Mouse (Mus musculus) forebrain, embryonic 14.5 days (tissue): ENCODE data around the gene Retreg2. TPM values are rescaled to one million over a fixed set of nuclear protein-coding genes. Genes with fewer than 3 reads are reported as not detected.

Experiments
- ATAC-seq: fragments of 200-750 bp; cut with Nextera tagmentation; 2 replicates; pipeline ENCODE4 v1.8.0; 2017; ENCODE audit warnings: mild to moderate bottlenecking, moderate library complexity
- DNase-seq: peaks from one replicate; pipeline ENCODE4 v3.0.0-alpha.2; 2015; ENCODE audit warnings: low spot score
- H3K27ac ChIP-seq: fragments of 300-500 bp; sonication (generic); 2 replicates; pipeline ENCODE4 v1.5.1; 2014; ENCODE audit warnings: low read depth, mild to moderate bottlenecking, control low read depth, low read length, moderate library complexity
- H3K27me3 ChIP-seq: fragments of 300-500 bp; sonication (generic); replicated peaks from 2 replicates; pipeline ENCODE4 v1.6.1; 2014; ENCODE audit warnings: low read length, control low read depth, mixed read lengths; ENCODE audit not compliant: control insufficient read depth, insufficient read depth
- H3K36me3 ChIP-seq: fragments of 300-500 bp; sonication (generic); 2 replicates; pipeline ENCODE4 v1.6.1; 2014; ENCODE audit warnings: low read length, control low read depth; ENCODE audit not compliant: control insufficient read depth, insufficient read depth
- H3K4me1 ChIP-seq: fragments of 300-500 bp; sonication (generic); 2 replicates; pipeline ENCODE4 v1.6.1; 2014; ENCODE audit warnings: antibody characterized with exemption, low read length, control low read depth; ENCODE audit not compliant: control insufficient read depth, insufficient read depth
- H3K4me2 ChIP-seq: fragments of 300-500 bp; sonication (generic); 2 replicates; pipeline ENCODE4 v1.6.1; 2014; ENCODE audit warnings: mild to moderate bottlenecking, control low read depth, low read length
- H3K4me3 ChIP-seq: fragments of 300-500 bp; sonication (generic); 2 replicates; pipeline ENCODE4 v1.5.1; 2014; ENCODE audit warnings: low read depth, low read length, control low read depth
- H3K9ac ChIP-seq: fragments of 300-500 bp; sonication (generic); 2 replicates; pipeline ENCODE4 v1.6.1; 2014; ENCODE audit warnings: mild to moderate bottlenecking, low read length, control low read depth, moderate library complexity
- H3K9me3 ChIP-seq: fragments of 300-500 bp; sonication (generic); replicated peaks from 2 replicates; pipeline ENCODE4 v1.6.1; 2016; ENCODE audit warnings: low read length, control low read depth, mixed read lengths; ENCODE audit not compliant: control insufficient read depth
- WGBS: fragments of 180-500 bp; shearing (Covaris S2); extraction: QIAGEN DNeasy Blood & Tissue Kit; methylation state at CpG from one replicate; pipeline ENCODE4 v1.1.7; 2014; 5-methylcytosine and 5-hydroxymethylcytosine counted together
- polyA plus RNA-seq: library from polyadenylated mRNA; unstranded; fragments of >200 nt; fragmentation: Nextera tagmentation; extraction: Ambion mirVana; gene quantifications from 2 replicates; pipeline ENCODE4 v1.2.1, GENCODE M21; 2014

Retreg2 gene
- polyA plus RNA-seq, 1 experiment from 2014 or later = 85.6 TPM

DNA sequence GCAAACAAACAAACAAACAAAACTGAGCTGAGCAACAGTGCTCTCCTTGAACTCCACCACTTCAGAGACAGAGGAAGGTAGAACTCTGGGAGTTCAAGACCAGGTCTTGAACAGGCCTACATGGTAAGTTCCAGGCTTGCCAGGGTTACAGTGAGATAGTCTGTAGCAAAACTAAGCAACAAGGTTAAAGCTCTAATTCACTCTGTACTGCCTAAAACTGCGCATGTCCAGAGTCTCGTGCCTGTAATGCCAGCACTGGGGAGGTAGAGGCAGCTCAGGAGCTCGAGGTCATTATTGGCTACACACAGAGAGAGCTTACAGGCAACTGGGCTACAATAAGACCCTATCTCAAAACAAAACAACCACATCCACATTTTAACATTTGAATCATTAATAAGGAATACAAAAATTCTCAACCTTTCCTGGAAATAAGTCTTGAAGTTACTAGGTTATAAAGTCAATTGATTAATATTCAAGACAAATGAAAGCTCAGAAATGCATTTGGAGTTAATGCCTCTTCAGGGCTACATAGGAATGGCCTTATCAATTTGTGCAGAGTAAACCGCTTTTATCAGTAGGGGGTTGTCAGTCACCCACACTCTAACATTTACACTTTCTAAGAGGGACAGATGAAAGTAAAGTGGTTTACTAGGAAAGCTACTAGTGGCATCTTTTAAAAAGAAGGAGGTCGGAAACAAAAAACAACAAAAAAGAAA, 17.1 kb downstream of the Retreg2 start:
- no peak overlapping the region for H3K27ac ChIP-seq
- no peak for ATAC-seq
- H3K4me1 ChIP-seq = no peaks in the 10 kb centered on the region
- H3K9me3 ChIP-seq = no peaks in the 10 kb centered on the region
- 67% methylated on average over 5 of the region's 5 CpGs for WGBS
- no peak for DNase-seq
- H3K4me2 ChIP-seq = no peak overlapping the region
- no peak overlapping the region for H3K9ac ChIP-seq
- H3K36me3 ChIP-seq = no peaks in the 10 kb centered on the region
- H3K4me3 ChIP-seq = no peak overlapping the region
- no peaks in the 10 kb centered on the region for H3K27me3 ChIP-seq

GRCm38 (mm10) chr1:75160256-75160617, 17.7 kb downstream of the Retreg2 start:
- H3K4me2 ChIP-seq = no peak overlapping the region
- no peaks in the 10 kb centered on the region for H3K27me3 ChIP-seq
- H3K36me3 ChIP-seq = no peaks in the 10 kb centered on the region
- H3K9me3 ChIP-seq = no peaks in the 10 kb centered on the region
- no peaks in the 10 kb centered on the region for H3K4me1 ChIP-seq
- ATAC-seq (no peak), DNase-seq (no peak)
- no peak overlapping the region for H3K27ac ChIP-seq
- H3K4me3 ChIP-seq = no peak overlapping the region
- 75% methylated on average over 4 of the region's 4 CpGs for WGBS
- H3K9ac ChIP-seq = no peak overlapping the region

- peak overlapping the region; percentile 68 for H3K9ac ChIP-seq
- DNase-seq = no peak
- 10% methylated on average over 7 of the region's 7 CpGs for WGBS
- peak; percentile 30 for ATAC-seq
- H3K4me1 ChIP-seq = 0 out of 2 replicates have a peak, but pooled peaks cover 8% of the 10 kb centered on the region
- 0 out of 2 replicates have a peak overlapping the region, but pooled peaks have one; percentile 21 for H3K27ac ChIP-seq
- no peaks in the 10 kb centered on the region for H3K27me3 ChIP-seq
- H3K9me3 ChIP-seq = no peaks in the 10 kb centered on the region
- H3K36me3 ChIP-seq = peaks cover 26% of the 10 kb centered on the region
- peak overlapping the region; percentile 67 for H3K4me3 ChIP-seq
- H3K4me2 ChIP-seq = peak overlapping the region; percentile 68
Observed at GRCm38 (mm10) chr1:75168093-75168471, 25.5 kb downstream of the Retreg2 start.

- H3K27ac ChIP-seq = peak within 1 kb of the TSS; percentile 82
- peaks cover 33% of the 10 kb centered on the region for H3K36me3 ChIP-seq
- H3K4me1 ChIP-seq = 0 out of 2 replicates have a peak, but pooled peaks cover 8% of the 10 kb centered on the region
- H3K27me3 ChIP-seq = no peaks in the 10 kb centered on the region
- H3K4me2 ChIP-seq = peak within 1 kb of the TSS; percentile 68
- H3K4me3 ChIP-seq = peak within 1 kb of the TSS; percentile 67
- 1% methylated on average over 59 of the region's 59 CpGs for WGBS
- H3K9me3 ChIP-seq = no peaks in the 10 kb centered on the region
- ATAC-seq (peak; percentile 98), DNase-seq (peak; percentile 96)
- H3K9ac ChIP-seq = peak within 1 kb of the TSS; percentile 68
Observed at GRCm38 (mm10) chr1:75168472-75169464, 26.2 kb downstream of the Retreg2 start, which contains the start of gene Zfand2b. Zfand2b (plus strand) TSS chr1:75168646.

DNA sequence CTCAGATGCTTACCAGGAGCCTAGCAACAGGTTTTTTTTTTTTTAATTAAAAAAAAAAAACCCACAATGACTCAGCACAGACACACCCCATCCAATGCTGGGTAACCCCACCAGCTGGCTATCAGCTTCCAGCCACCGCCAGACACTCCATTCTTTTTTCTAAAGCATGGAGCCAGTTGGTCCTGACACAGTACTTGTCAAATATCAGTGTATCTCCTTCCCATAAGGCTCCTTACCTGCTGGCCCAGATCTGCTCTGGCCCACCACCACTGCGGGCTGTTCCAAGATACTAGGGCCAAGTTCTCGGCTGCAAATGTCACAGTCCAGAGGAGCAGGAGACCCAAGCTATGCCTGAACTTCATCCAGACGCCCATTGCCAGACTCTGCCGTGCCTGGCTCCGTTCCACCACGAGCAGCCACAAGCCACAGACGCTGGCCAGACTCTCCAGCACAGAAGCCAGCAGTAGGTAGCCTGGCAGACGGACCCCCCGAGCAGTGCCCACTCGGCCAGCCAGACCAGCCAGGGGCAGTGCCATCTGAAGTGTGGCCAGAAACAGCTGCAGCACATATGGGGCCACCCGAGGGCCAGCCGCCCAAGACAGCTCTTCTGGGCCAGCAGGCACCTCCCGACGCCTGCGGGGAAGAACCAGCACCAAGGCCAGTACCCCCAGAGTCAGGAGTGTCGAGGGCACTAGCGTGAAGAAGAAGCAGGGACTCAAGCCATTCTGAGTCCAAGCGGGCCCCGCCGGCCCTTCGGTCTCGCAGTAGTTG, 36.9 kb downstream of the Retreg2 start:
- ATAC-seq (peak; percentile 58), DNase-seq (peak; percentile 44)
- Histone ChIP-seq H3K9ac (peak overlapping the region; percentile 72), H3K4me3 (peak overlapping the region; percentile 52), H3K27me3 (no peaks in the 10 kb centered on the region), H3K4me2 (peak overlapping the region; percentile 97), H3K36me3 (peaks cover 63% of the 10 kb centered on the region), H3K9me3 (no peaks in the 10 kb centered on the region), H3K27ac (no peak overlapping the region; the same call in 1 of the 2 replicates), H3K4me1 (peaks cover 7% of the 10 kb centered on the region)
- WGBS = 8% methylated on average over 23 of the region's 23 CpGs

DNA sequence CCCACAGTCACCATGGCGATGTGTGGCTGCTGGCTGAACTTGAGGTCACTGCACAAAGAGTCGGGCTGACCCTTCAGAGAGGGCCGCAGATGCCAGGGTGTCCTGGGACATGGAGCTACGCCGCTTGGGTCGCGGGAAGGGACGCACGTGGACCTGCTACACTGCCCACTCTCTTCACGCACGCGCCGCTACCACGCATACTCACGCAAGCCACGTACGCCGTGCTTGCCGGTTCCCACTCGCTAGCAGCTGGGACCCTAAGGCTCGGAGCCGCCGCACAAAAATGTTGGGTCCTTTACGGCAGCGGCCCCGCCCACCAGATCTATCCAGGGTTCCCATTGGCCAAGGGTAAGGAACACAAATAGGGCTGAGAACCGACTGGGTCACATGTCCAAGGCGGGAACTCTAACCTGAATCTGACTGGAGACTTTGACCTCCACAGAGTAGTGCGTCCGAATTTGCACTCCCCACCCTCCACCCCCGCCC, 37.6 kb downstream of the Retreg2 start, which contains the start of gene Abcb6:
Abcb6 (minus strand) TSS at position 288 of the 486 bp plus-strand sequence.
- no peaks in the 10 kb centered on the region for H3K9me3 ChIP-seq
- peak within 1 kb of the TSS; percentile 97 for H3K4me2 ChIP-seq
- peaks cover 63% of the 10 kb centered on the region for H3K36me3 ChIP-seq
- peak; percentile 96 for DNase-seq
- H3K4me3 ChIP-seq = peak within 1 kb of the TSS; percentile 52
- under 1% methylated on average over 31 of the region's 31 CpGs for WGBS
- peaks cover 7% of the 10 kb centered on the region for H3K4me1 ChIP-seq
- no peak within 1 kb of the TSS; the same call in 1 of the 2 replicates for H3K27ac ChIP-seq
- ATAC-seq = peak; percentile 94
- peak within 1 kb of the TSS; percentile 72 for H3K9ac ChIP-seq
- no peaks in the 10 kb centered on the region for H3K27me3 ChIP-seq

- H3K27me3 ChIP-seq = no peaks in the 10 kb centered on the region
- 0 out of 2 replicates have a peak overlapping the region, but pooled peaks have one; percentile 52 for H3K4me3 ChIP-seq
- peaks cover 63% of the 10 kb centered on the region for H3K36me3 ChIP-seq
- no peak for ATAC-seq
- peak overlapping the region; percentile 97 for H3K4me2 ChIP-seq
- H3K9me3 ChIP-seq = no peaks in the 10 kb centered on the region
- no peak overlapping the region for H3K9ac ChIP-seq
- no peak overlapping the region for H3K27ac ChIP-seq
- DNase-seq = no peak
- H3K4me1 ChIP-seq = peaks cover 7% of the 10 kb centered on the region
- 32% methylated on average over 7 of the region's 7 CpGs for WGBS
Observed at GRCm38 (mm10) chr1:75180741-75181140, 38.2 kb downstream of the Retreg2 start.

- no peaks in the 10 kb centered on the region for H3K27me3 ChIP-seq
- H3K4me1 ChIP-seq = peaks cover 7% of the 10 kb centered on the region
- no peak overlapping the region for H3K4me2 ChIP-seq
- H3K4me3 ChIP-seq = no peak overlapping the region
- H3K9ac ChIP-seq = no peak overlapping the region
- no peaks in the 10 kb centered on the region for H3K9me3 ChIP-seq
- DNase-seq (no peak), ATAC-seq (no peak)
- H3K27ac ChIP-seq = no peak overlapping the region
- peaks cover 63% of the 10 kb centered on the region for H3K36me3 ChIP-seq
- WGBS = 71% methylated on average over 4 of the region's 4 CpGs
Observed at GRCm38 (mm10) chr1:75181377-75181870, 38.8 kb downstream of the Retreg2 start.
